Mouse (Mus musculus) kidney, postnatal 0 days (tissue): Measurements from ENCODE around the gene Klhl21. TPM values are rescaled to one million over a fixed set of nuclear protein-coding genes. Genes with fewer than 3 reads are reported as not detected.
A peak's percentile ranks its signal among the peaks of the same experiment; 100 is the strongest.

Experiments
- ATAC-seq: fragments of 200-750 bp; cut with Nextera tagmentation; replicated peaks from 2 replicates; pipeline ENCODE4 v1.8.0; 2017; ENCODE audit warnings: low read depth, moderate number of reproducible peaks, moderate TSS enrichment, moderate library complexity; ENCODE audit not compliant: low FRiP score
- DNase-seq: peaks from one replicate; pipeline ENCODE4 v3.0.0-alpha.2; 2016; ENCODE audit warnings: low spot score
- H3K27ac ChIP-seq: fragments of 300-500 bp; sonication (generic); 2 replicates; pipeline ENCODE4 v1.5.1; 2014; ENCODE audit warnings: mild to moderate bottlenecking
- H3K27me3 ChIP-seq: fragments of 300-500 bp; sonication (generic); 2 replicates; pipeline ENCODE4 v1.6.1; 2014; ENCODE audit warnings: low read length, mixed read lengths; ENCODE audit not compliant: insufficient read depth
- H3K36me3 ChIP-seq: fragments of 300-500 bp; sonication (generic); 2 replicates; pipeline ENCODE4 v1.6.1; 2014; ENCODE audit warnings: low read length, mixed read lengths; ENCODE audit not compliant: insufficient read depth
- H3K4me1 ChIP-seq: fragments of 300-500 bp; sonication (generic); replicated peaks from 2 replicates; pipeline ENCODE4 v1.6.1; 2014; ENCODE audit warnings: antibody characterized with exemption, low read length, mixed read lengths; ENCODE audit not compliant: insufficient read depth
- H3K4me2 ChIP-seq: fragments of 300-500 bp; sonication (generic); 2 replicates; pipeline ENCODE4 v1.6.1; 2014; ENCODE audit warnings: mild to moderate bottlenecking, low read length, moderate library complexity, mixed read lengths
- H3K4me3 ChIP-seq: fragments of 300-500 bp; sonication (generic); replicated peaks from 2 replicates; pipeline ENCODE4 v1.5.1; 2014; ENCODE audit warnings: low read depth, low read length
- H3K9ac ChIP-seq: fragments of 300-500 bp; sonication (generic); 2 replicates; pipeline ENCODE4 v1.6.1; 2014; ENCODE audit warnings: low read depth, low read length
- H3K9me3 ChIP-seq: fragments of 300-500 bp; sonication (generic); replicated peaks from 2 replicates; pipeline ENCODE4 v1.6.1; 2016; ENCODE audit warnings: low read length, inconsistent platforms, mixed read lengths
- CTCF ChIP-seq: IDR thresholded peaks from 2 replicates; pipeline ENCODE4 v1.5.1; 2016; ENCODE audit warnings: antibody characterized with exemption, low read depth, mild to moderate bottlenecking, moderate library complexity
- WGBS: fragments of 180-500 bp; shearing (Covaris S2); extraction: QIAGEN DNeasy Blood & Tissue Kit; methylation state at CpG from one replicate; pipeline ENCODE4 v1.1.7; 2014; 5-methylcytosine and 5-hydroxymethylcytosine counted together
- polyA plus RNA-seq: library from polyadenylated mRNA; unstranded; fragments of >200 nt; fragmentation: Nextera tagmentation; extraction: Ambion mirVana; gene quantifications from 2 replicates; pipeline ENCODE4 v1.2.1, GENCODE M21; 2015

The Klhl21 gene
- polyA plus RNA-seq, 1 experiment from 2014 or later, result 10.7 TPM

- no peak for ATAC-seq
- Histone ChIP-seq H3K4me3 (peak overlapping the region; percentile 67; the same call in 1 of the 2 replicates), H3K36me3 (peaks cover 27% of the 10 kb centered on the region), H3K27me3 (no peaks in the 10 kb centered on the region), H3K4me1 (peaks cover 29% of the 10 kb centered on the region), H3K9me3 (no peaks in the 10 kb centered on the region), H3K9ac (peak overlapping the region; percentile 64; the same call in 1 of the 2 replicates), H3K4me2 (peak overlapping the region; percentile 100), H3K27ac (peak overlapping the region; percentile 2; the same call in 1 of the 2 replicates)
- no peak for TF ChIP-seq CTCF
- 75% methylated on average over 8 of the region's 8 CpGs for WGBS
- DNase-seq, result no peak
These were observed 2.7 kb downstream of the Klhl21 start for GRCm38 (mm10) chr4:152011171-152011760.

DNA sequence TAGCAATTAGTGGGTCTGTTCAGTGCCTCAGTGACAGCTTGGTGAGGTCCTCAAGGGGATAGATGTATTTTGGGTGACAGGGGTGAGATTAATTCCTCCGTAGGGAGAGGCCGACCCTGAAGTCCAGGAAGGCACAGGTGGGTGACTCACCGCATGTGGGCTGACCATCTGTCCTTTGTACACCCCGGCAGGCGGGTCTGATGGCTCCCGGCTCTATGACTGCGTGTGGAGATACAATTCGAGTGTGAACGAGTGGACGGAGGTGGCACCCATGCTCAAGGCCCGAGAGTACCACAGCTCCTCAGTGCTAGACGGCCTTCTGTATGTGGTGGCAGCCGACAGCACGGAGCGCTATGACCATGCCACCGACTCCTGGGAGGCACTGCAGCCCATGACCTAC lies 3.5 kb downstream of the Klhl21 start:
- Histone ChIP-seq H3K9me3 (no peaks in the 10 kb centered on the region), H3K9ac (no peak overlapping the region), H3K4me3 (no peak overlapping the region), H3K27me3 (no peaks in the 10 kb centered on the region), H3K27ac (no peak overlapping the region), H3K4me1 (peaks cover 26% of the 10 kb centered on the region), H3K4me2 (no peak overlapping the region), H3K36me3 (peaks cover 27% of the 10 kb centered on the region)
- ATAC-seq, result no peak
- WGBS, result 92% methylated on average over 16 of the region's 16 CpGs
- no peak for DNase-seq
- no peak for TF ChIP-seq CTCF

DNA sequence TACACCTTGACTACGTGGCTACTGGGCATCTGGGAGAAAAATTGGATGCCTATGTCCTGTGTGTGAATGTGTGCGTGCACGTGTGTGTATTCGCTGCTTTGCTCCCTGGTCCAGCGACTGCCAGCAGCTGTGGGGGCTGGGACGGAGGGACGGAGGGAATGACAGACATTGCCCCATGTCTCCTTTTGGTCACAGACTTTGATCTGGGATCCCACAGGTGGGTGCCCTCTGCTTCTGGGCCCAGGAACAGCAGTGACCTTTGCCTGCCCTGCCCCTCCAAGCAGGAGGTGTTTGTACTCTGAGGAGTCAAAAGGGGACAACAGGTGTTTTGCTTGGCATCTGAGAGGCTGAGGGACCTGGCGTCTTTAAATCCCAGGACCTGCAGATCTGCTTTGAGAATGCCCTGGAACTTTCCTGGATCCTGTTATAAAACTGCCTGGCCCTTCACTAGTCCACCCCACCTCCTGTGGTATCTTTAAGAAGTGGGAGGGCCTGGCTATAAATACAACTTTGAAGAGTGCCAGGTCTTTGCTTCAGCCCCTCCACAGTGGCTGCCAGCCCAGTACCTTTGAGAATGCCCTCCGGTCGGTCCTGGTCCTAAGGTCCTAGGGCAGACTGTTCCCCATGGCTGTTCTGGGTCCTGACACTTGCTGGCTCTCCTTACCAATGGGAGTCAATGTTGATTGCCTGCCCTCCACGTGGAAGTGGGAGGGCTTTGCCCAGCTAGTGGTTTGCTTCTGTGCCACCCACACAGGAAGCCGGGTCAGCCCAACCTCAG lies 4.6 kb downstream of the Klhl21 start:
- TF ChIP-seq CTCF, result no peak
- Histone ChIP-seq H3K27ac (no peak overlapping the region), H3K27me3 (no peaks in the 10 kb centered on the region), H3K36me3 (peaks cover 31% of the 10 kb centered on the region), H3K9me3 (no peaks in the 10 kb centered on the region), H3K4me1 (peaks cover 16% of the 10 kb centered on the region), H3K4me3 (no peak overlapping the region), H3K9ac (no peak overlapping the region), H3K4me2 (no peak overlapping the region)
- DNase-seq (no peak), ATAC-seq (no peak)
- 73% methylated on average over 12 of the region's 12 CpGs for WGBS

GRCm38 (mm10) chr4:152019073-152019472 lies 10.5 kb downstream of the Klhl21 start:
- DNase-seq (no peak), ATAC-seq (no peak)
- 85% methylated on average over 6 of the region's 6 CpGs for WGBS
- H3K9me3 ChIP-seq, result no peaks in the 10 kb centered on the region
- no peak overlapping the region for H3K27ac ChIP-seq
- no peak overlapping the region for H3K4me2 ChIP-seq
- no peak for TF ChIP-seq CTCF
- H3K27me3 ChIP-seq, result no peaks in the 10 kb centered on the region
- H3K9ac ChIP-seq, result no peak overlapping the region
- peaks cover 48% of the 10 kb centered on the region for H3K36me3 ChIP-seq
- no peak overlapping the region for H3K4me3 ChIP-seq
- H3K4me1 ChIP-seq, result no peaks in the 10 kb centered on the region

- peaks cover 39% of the 10 kb centered on the region for H3K36me3 ChIP-seq
- H3K4me2 ChIP-seq, result no peak overlapping the region
- no peak for ATAC-seq
- H3K4me3 ChIP-seq, result no peak overlapping the region
- H3K27ac ChIP-seq, result no peak overlapping the region
- DNase-seq, result no peak
- no peaks in the 10 kb centered on the region for H3K9me3 ChIP-seq
- H3K9ac ChIP-seq, result no peak overlapping the region
- H3K27me3 ChIP-seq, result no peaks in the 10 kb centered on the region
- WGBS, result 95% methylated on average over 21 of the region's 21 CpGs
- no peaks in the 10 kb centered on the region for H3K4me1 ChIP-seq
- TF ChIP-seq CTCF, result no peak
These were observed 11.4 kb downstream of the Klhl21 start for GRCm38 (mm10) chr4:152020024-152020423.

GRCm38 (mm10) chr4:152021568-152022097 lies 13.0 kb downstream of the Klhl21 start:
- no peak overlapping the region for H3K4me3 ChIP-seq
- H3K36me3 ChIP-seq, result peaks cover 33% of the 10 kb centered on the region
- no peak for TF ChIP-seq CTCF
- no peak overlapping the region for H3K27ac ChIP-seq
- no peaks in the 10 kb centered on the region for H3K9me3 ChIP-seq
- DNase-seq (no peak), ATAC-seq (no peak)
- H3K27me3 ChIP-seq, result no peaks in the 10 kb centered on the region
- no peak overlapping the region for H3K9ac ChIP-seq
- H3K4me1 ChIP-seq, result peaks cover 14% of the 10 kb centered on the region
- H3K4me2 ChIP-seq, result no peak overlapping the region
- WGBS, result 78% methylated on average over 12 of the region's 12 CpGs
